Mouse (Mus musculus) myocyte (in vitro differentiated cells): ENCODE measurements at regions not wholly inside any gene's neighbourhood (a gene's known extent, or its start where the extent isn't known, plus 50 kb on each side); places are given as distances from the start of the nearest gene placed in this dataset.

Experiments
- CEBPB ChIP-seq: IDR thresholded peaks from 2 replicates; pipeline ENCODE4 v1.6.1; 2011; ENCODE audit warnings: mild to moderate bottlenecking, moderate library complexity; ENCODE audit not compliant: poor library complexity, insufficient read depth, severe bottlenecking
- E2F4 ChIP-seq: IDR thresholded peaks from one replicate; pipeline ENCODE4 v1.6.1; 2011; ENCODE audit warnings: mild to moderate bottlenecking, control low read depth, moderate library complexity; ENCODE audit not compliant: insufficient read depth
- MAX ChIP-seq: IDR thresholded peaks from one replicate; pipeline ENCODE4 v1.6.1; 2011; ENCODE audit warnings: low read depth, mild to moderate bottlenecking, control low read depth
- MYOD1 ChIP-seq, 3 experiments: IDR thresholded peaks; one replicate each; pipeline ENCODE4 v1.6.1; 2011; ENCODE audit warnings: control low read depth in 2 of 3, low read depth in 2 of 3, mild to moderate bottlenecking in 2 of 3, moderate library complexity in 1 of 3; ENCODE audit not compliant: insufficient read length in 2 of 3, control insufficient read depth in 1 of 3
- MYOG ChIP-seq, 3 experiments: IDR thresholded peaks; one replicate each; pipeline ENCODE4 v1.6.1; 2011; ENCODE audit warnings: control low read depth in 2 of 3, low read depth in 2 of 3, mild to moderate bottlenecking in 2 of 3; ENCODE audit not compliant: insufficient read length in 2 of 3, control insufficient read depth in 1 of 3, insufficient read depth in 1 of 3
- POLR2A ChIP-seq: IDR thresholded peaks from one replicate; pipeline ENCODE4 v1.6.1; 2011; ENCODE audit warnings: low read depth, mild to moderate bottlenecking, control low read depth, moderate library complexity; ENCODE audit not compliant: insufficient read length
- POLR2AphosphoS2 ChIP-seq: IDR thresholded peaks from one replicate; pipeline ENCODE4 v1.6.1; 2011; ENCODE audit warnings: low read depth, control low read depth; ENCODE audit not compliant: insufficient read length
- REST ChIP-seq: IDR thresholded peaks from one replicate; pipeline ENCODE4 v1.6.1; 2011; ENCODE audit warnings: mild to moderate bottlenecking, control low read depth, moderate library complexity; ENCODE audit not compliant: insufficient read depth, insufficient read length
- SRF ChIP-seq: IDR thresholded peaks from one replicate; pipeline ENCODE4 v1.6.1; 2011; ENCODE audit warnings: low read depth; ENCODE audit not compliant: control insufficient read depth, insufficient read length
- TCF12 ChIP-seq: IDR thresholded peaks from one replicate; pipeline ENCODE4 v1.6.1; 2011; ENCODE audit warnings: mild to moderate bottlenecking, control low read depth; ENCODE audit not compliant: poor library complexity, insufficient read depth, severe bottlenecking
- USF1 ChIP-seq: IDR thresholded peaks from one replicate; pipeline ENCODE4 v1.6.1; 2011; ENCODE audit warnings: low read depth, mild to moderate bottlenecking, control low read depth, moderate library complexity

- TF ChIP-seq E2F4 (no peak), POLR2A (no peak), MYOD1 (IDR thresholded peaks at IDR 0.05; ENCODE audit: control insufficient read depth in 1 of 3, insufficient read length in 2 of 3, low read depth in 2 of 3) (no peak), TCF12 (no peak), MYOG (IDR thresholded peaks at IDR 0.05; ENCODE audit: control insufficient read depth in 1 of 3, insufficient read depth in 1 of 3, insufficient read length in 2 of 3, low read depth in 2 of 3) (no peak), MAX (no peak), POLR2AphosphoS2 (no peak), USF1 (no peak), SRF (no peak), CEBPB (no peak), REST (no peak)
Observed at GRCm38 (mm10) chr5:45055276-45055959, 255.9 kb upstream of the Ldb2 start.
